Comparison of ENCODE assay signal across 22 mouse cellular contexts in genomic region chr8:3227423-3227822, GRCm38 (mm10). TPM values are rescaled to one million over a fixed set of nuclear protein-coding genes. Genes with fewer than 3 reads are reported as not detected.
DNase-seq lines count a peak whose midpoint lies in the region; ATAC-seq and TF ChIP-seq lines count a peak whose summit lies in the region.
"Had no signal": no experiment of that assay in that cellular context is flagged by ENCODE, and none has a peak within 500 bp of the region (broad histone marks: within the 10 kb centered on the region; RNA-seq: fewer than 3 reads in every experiment).

No protein-coding gene starts in this region.

- no peak for DNase-seq in heart, adult 11 months
- DNase-seq in liver, result no peak
- DNase-seq in kidney, postnatal 0 days (ENCODE audit: low spot score), result no peak
- DNase-seq in liver, postnatal 0 days, result no peak
- DNase-seq in gastrocnemius, postnatal 36 days, result no peak
- DNase-seq: adrenal gland, postnatal 36 days; cerebellum, adult 2 months; heart, adult 18-20 months; heart, postnatal 4 days; lung, adult 2 months; lung, postnatal 36 days; thymus, postnatal 36 days had no signal

- 76% methylated on average over 5 of the region's 5 CpGs for WGBS in heart, embryonic 14.5 days
- 72% methylated on average over 5 of the region's 5 CpGs for WGBS in liver, embryonic 15.5 days (ENCODE audit: insufficient replicate concordance)
- 40% methylated on average over 5 of the region's 5 CpGs for WGBS in kidney, postnatal 0 days
- WGBS in liver, postnatal 0 days (ENCODE audit: insufficient replicate concordance), result 80% methylated on average over 5 of the region's 5 CpGs
- 92% methylated on average over 5 of the region's 5 CpGs for WGBS in forebrain, embryonic 13.5 days

- H3K4me1 ChIP-seq in heart, embryonic 14.5 days (ENCODE audit: control insufficient read depth in 2 of 2, insufficient read depth in 2 of 2, low read length in 2 of 2), result peaks cover 19 to 56% of the 10 kb centered on the region in 2 experiments
- H3K4me1 ChIP-seq in liver, embryonic 15.5 days (replicated peaks), result peaks cover 58% of the 10 kb centered on the region
- H3K4me1 ChIP-seq in kidney, postnatal 0 days (replicated peaks; ENCODE audit: insufficient read depth, low read length), result 0 out of 2 replicates have a peak, but pooled peaks cover 6% of the 10 kb centered on the region
- H3K4me1 ChIP-seq in liver, postnatal 0 days (ENCODE audit: insufficient read depth), result peaks cover 44% of the 10 kb centered on the region
- H3K4me1 ChIP-seq in forebrain, embryonic 13.5 days, result peaks cover 4% of the 10 kb centered on the region; the same call in 1 of the 2 replicates
- H3K4me1 ChIP-seq: limb, embryonic 10.5 days had no signal

- no peak overlapping the region for H3K4me3 ChIP-seq in heart, embryonic 14.5 days (ENCODE audit: control insufficient read depth in 1 of 2, insufficient read depth in 1 of 2, low read depth in 1 of 2, low read length in 2 of 2)
- no peak overlapping the region for H3K4me3 ChIP-seq in liver, embryonic 15.5 days (replicated peaks)
- no peak overlapping the region for H3K4me3 ChIP-seq in kidney, postnatal 0 days (replicated peaks; ENCODE audit: low read depth, low read length)
- H3K4me3 ChIP-seq in liver, postnatal 0 days (ENCODE audit: low read depth, low read length), result no peak overlapping the region
- H3K4me3 ChIP-seq in forebrain, embryonic 13.5 days, result no peak overlapping the region
- H3K4me3 ChIP-seq: forebrain, embryonic 10.5 days; hindbrain, embryonic 15.5 days; intestine, embryonic 15.5 days; limb, embryonic 10.5 days; midbrain, embryonic 15.5 days; myocyte had no signal

- H3K9ac ChIP-seq in heart, embryonic 14.5 days (ENCODE audit: low read length), result 0 out of 2 replicates have a peak overlapping the region, but pooled peaks have one; percentile 11
- H3K9ac ChIP-seq in liver, embryonic 15.5 days, result no peak overlapping the region
- H3K9ac ChIP-seq in kidney, postnatal 0 days (ENCODE audit: low read depth, low read length), result no peak overlapping the region
- H3K9ac ChIP-seq in liver, postnatal 0 days (replicated peaks), result 0 out of 2 replicates have a peak overlapping the region, but pooled peaks have one; percentile 23
- H3K9ac ChIP-seq in forebrain, embryonic 13.5 days, result no peak overlapping the region
- H3K9ac ChIP-seq: hindbrain, embryonic 15.5 days; intestine, embryonic 15.5 days; midbrain, embryonic 15.5 days had no signal

- peak overlapping the region in 1 of 2 experiments; percentile 17; a peak in 2 of 4 replicates for H3K27ac ChIP-seq in heart, embryonic 14.5 days (replicated peaks in 1 of 2; ENCODE audit: control insufficient read depth in 1 of 2, insufficient read depth in 1 of 2, low read depth in 2 of 2, low read length in 2 of 2)
- H3K27ac ChIP-seq in liver, embryonic 15.5 days (replicated peaks), result peak overlapping the region; percentile 29; the same call in 1 of the 2 replicates
- H3K27ac ChIP-seq in kidney, postnatal 0 days, result peak overlapping the region; percentile 64
- 0 out of 2 replicates have a peak overlapping the region, but pooled peaks have one; percentile 0 for H3K27ac ChIP-seq in liver, postnatal 0 days (ENCODE audit: low read depth)
- no peak overlapping the region for H3K27ac ChIP-seq in forebrain, embryonic 13.5 days
- H3K27ac ChIP-seq: forebrain, embryonic 10.5 days; hindbrain, embryonic 15.5 days; intestine, embryonic 15.5 days; limb, embryonic 10.5 days; midbrain, embryonic 15.5 days had no signal

- intact Hi-C loops in gastrocnemius, postnatal 36 days (cut with DNase I), result no loop called here

- no peak for ATAC-seq in heart, embryonic 14.5 days (ENCODE audit: insufficient number of reproducible peaks, insufficient read depth, low FRiP score, low read depth)
- ATAC-seq in liver, embryonic 15.5 days (ENCODE audit: insufficient read depth), result no peak
- peak; percentile 52; the same call in 1 of the 2 replicates for ATAC-seq in kidney, postnatal 0 days (replicated peaks; ENCODE audit: low FRiP score, low read depth)
- no peak for ATAC-seq in liver, postnatal 0 days
- ATAC-seq in forebrain, embryonic 13.5 days, result no peak
- ATAC-seq: intestine, embryonic 15.5 days; midbrain, embryonic 15.5 days had no signal

- H3K4me2 ChIP-seq in heart, embryonic 14.5 days (ENCODE audit: low read length), result no peak overlapping the region
- H3K4me2 ChIP-seq in liver, embryonic 15.5 days, result no peak overlapping the region
- H3K4me2 ChIP-seq in kidney, postnatal 0 days (ENCODE audit: low read length), result no peak overlapping the region
- no peak overlapping the region for H3K4me2 ChIP-seq in liver, postnatal 0 days (ENCODE audit: low read depth, low read length)
- H3K4me2 ChIP-seq in forebrain, embryonic 13.5 days, result no peak overlapping the region
- H3K4me2 ChIP-seq: hindbrain, embryonic 15.5 days; intestine, embryonic 15.5 days; midbrain, embryonic 15.5 days had no signal

- no peaks in the 10 kb centered on the region for H3K36me3 ChIP-seq in heart, embryonic 14.5 days (ENCODE audit: control insufficient read depth, insufficient read depth, low read length)
- H3K36me3 ChIP-seq in liver, embryonic 15.5 days (replicated peaks), result 0 out of 2 replicates have a peak, but pooled peaks cover 3% of the 10 kb centered on the region
- no peaks in the 10 kb centered on the region for H3K36me3 ChIP-seq in kidney, postnatal 0 days (ENCODE audit: insufficient read depth, low read length)
- peaks cover 4% of the 10 kb centered on the region; the same call in 1 of the 2 replicates for H3K36me3 ChIP-seq in liver, postnatal 0 days (replicated peaks; ENCODE audit: insufficient read depth, low read length)
- peaks cover 4% of the 10 kb centered on the region; the same call in 1 of the 2 replicates for H3K36me3 ChIP-seq in forebrain, embryonic 13.5 days (ENCODE audit: poor library complexity, severe bottlenecking)
- H3K36me3 ChIP-seq: forebrain, embryonic 10.5 days; G1E; hindbrain, embryonic 15.5 days; intestine, embryonic 15.5 days; limb, embryonic 10.5 days; midbrain, embryonic 15.5 days had no signal

- H3K27me3 ChIP-seq in heart, embryonic 14.5 days (ENCODE audit: control insufficient read depth, insufficient read depth, low read length), result no peaks in the 10 kb centered on the region
- H3K27me3 ChIP-seq in liver, embryonic 15.5 days, result no peaks in the 10 kb centered on the region
- H3K27me3 ChIP-seq in kidney, postnatal 0 days (ENCODE audit: insufficient read depth, low read length), result no peaks in the 10 kb centered on the region
- no peaks in the 10 kb centered on the region for H3K27me3 ChIP-seq in liver, postnatal 0 days (ENCODE audit: insufficient read depth, low read length)
- no peaks in the 10 kb centered on the region for H3K27me3 ChIP-seq in forebrain, embryonic 13.5 days
- H3K27me3 ChIP-seq: hindbrain, embryonic 15.5 days; intestine, embryonic 15.5 days; midbrain, embryonic 15.5 days had no signal

- no peaks in the 10 kb centered on the region for H3K9me3 ChIP-seq in heart, embryonic 14.5 days (ENCODE audit: control insufficient read depth, low read length)
- H3K9me3 ChIP-seq in liver, embryonic 15.5 days (replicated peaks), result no peaks in the 10 kb centered on the region
- no peaks in the 10 kb centered on the region for H3K9me3 ChIP-seq in kidney, postnatal 0 days (replicated peaks; ENCODE audit: low read length)
- H3K9me3 ChIP-seq in liver, postnatal 0 days (ENCODE audit: low read length), result no peaks in the 10 kb centered on the region
- no peaks in the 10 kb centered on the region for H3K9me3 ChIP-seq in forebrain, embryonic 13.5 days (replicated peaks)
- H3K9me3 ChIP-seq: forebrain, embryonic 10.5 days; G1E; hindbrain, embryonic 15.5 days; intestine, embryonic 15.5 days; limb, embryonic 10.5 days; midbrain, embryonic 15.5 days had no signal

- TF ChIP-seq CTCF in kidney, postnatal 0 days (IDR thresholded peaks at IDR 0.05; ENCODE audit: low read depth), result no peak
- no peak for TF ChIP-seq CTCF in liver, postnatal 0 days (IDR thresholded peaks at IDR 0.05; ENCODE audit: low read depth)

- TF ChIP-seq EP300 in liver, postnatal 0 days (IDR thresholded peaks at IDR 0.05; ENCODE audit: low read depth), result no peak

RNA-seq across cellular contexts. Expression of gene Insr, which starts 52.0 kb away (rescaled TPM):
- polyA plus RNA-seq in heart, embryonic 14.5 days (2014; fragmentation: Nextera tagmentation; extraction: Ambion mirVana), result 56.9 and 59.0 TPM in 2 replicates
- polyA plus RNA-seq in liver, embryonic 15.5 days (2015; fragmentation: Nextera tagmentation; extraction: Ambion mirVana), result 20.5 and 25.7 TPM in 2 replicates
- 26.5 and 27.2 TPM in 2 replicates for polyA plus RNA-seq in kidney, postnatal 0 days (2015; fragmentation: Nextera tagmentation; extraction: Ambion mirVana)
- 28.9 and 31.3 TPM in 2 replicates for polyA plus RNA-seq in liver, postnatal 0 days (2015; fragmentation: Nextera tagmentation; extraction: Ambion mirVana)
- polyA plus RNA-seq in forebrain, embryonic 13.5 days (2015; fragmentation: Nextera tagmentation; extraction: Ambion mirVana), result 51.3 and 53.5 TPM in 2 replicates
- total RNA-seq in gastrocnemius, postnatal 36 days (2021), result 10 to 100 TPM; 49.0 to 62.6 TPM

Comparison
In these comparisons a context has a peak if more than half of its experiments do, and no peak if none do; other contexts are left out.
1. H3K9ac ChIP-seq: peak in heart, embryonic 14.5 days (single experiment) and liver, postnatal 0 days (single experiment); none in liver, embryonic 15.5 days (single experiment), kidney, postnatal 0 days (single experiment) and forebrain, embryonic 13.5 days (single experiment).